Mouse (Mus musculus) urinary bladder, postnatal 36 days (tissue): ENCODE measurements around the gene Zfp618.
A peak's percentile ranks its signal among the peaks of the same experiment; 100 is the strongest.

ENCODE experiments used
- DNase-seq, 2 experiments: peaks; one replicate each; pipeline ENCODE4 v3.0.0; 2022; ENCODE audit warnings: low spot score in 2 of 2, mixed read lengths in 1 of 2

Zfp618 gene

GRCm38 (mm10) chr4:62998908-62999307, 33.5 kb downstream of the Zfp618 start:
- DNase-seq: no peak

- DNase-seq: no peak
These were observed 33.9 kb downstream of the Zfp618 start for GRCm38 (mm10) chr4:62999321-62999720.

GRCm38 (mm10) chr4:62999916-63000315, 34.5 kb downstream of the Zfp618 start:
- DNase-seq: no peak

GRCm38 (mm10) chr4:63000316-63001055, 35.1 kb downstream of the Zfp618 start:
- no peak for DNase-seq

- no peak for DNase-seq
These were observed 37.0 kb downstream of the Zfp618 start for GRCm38 (mm10) chr4:63002386-63002785.

GRCm38 (mm10) chr4:63004519-63004918, 39.1 kb downstream of the Zfp618 start:
- DNase-seq: no peak

GRCm38 (mm10) chr4:63005446-63006185, 40.2 kb downstream of the Zfp618 start:
- DNase-seq: no peak

GRCm38 (mm10) chr4:63006198-63007155, 41.1 kb downstream of the Zfp618 start:
- no peak for DNase-seq

GRCm38 (mm10) chr4:63008206-63008605, 42.8 kb downstream of the Zfp618 start:
- no peak for DNase-seq

GRCm38 (mm10) chr4:63008822-63009221, 43.4 kb downstream of the Zfp618 start:
- DNase-seq: no peak

- DNase-seq: no peak
These were observed 44.4 kb downstream of the Zfp618 start for GRCm38 (mm10) chr4:63009821-63010220.

GRCm38 (mm10) chr4:63010226-63010625, 44.9 kb downstream of the Zfp618 start:
- peak in 1 of 2 experiments; percentile 48 for DNase-seq

GRCm38 (mm10) chr4:63018616-63019015, 53.2 kb downstream of the Zfp618 start:
- no peak for DNase-seq

- no peak for DNase-seq
These were observed 54.1 kb downstream of the Zfp618 start for GRCm38 (mm10) chr4:63019428-63019858.

GRCm38 (mm10) chr4:63021034-63021700, 55.8 kb downstream of the Zfp618 start:
- DNase-seq: no peak

- DNase-seq: no peak
These were observed 58.1 kb downstream of the Zfp618 start for GRCm38 (mm10) chr4:63023465-63023864.

GRCm38 (mm10) chr4:63024098-63024497, 58.7 kb downstream of the Zfp618 start:
- no peak for DNase-seq

GRCm38 (mm10) chr4:63024734-63025256, 59.4 kb downstream of the Zfp618 start:
- no peak for DNase-seq

- no peak for DNase-seq
These were observed 59.9 kb downstream of the Zfp618 start for GRCm38 (mm10) chr4:63025306-63025705.

- DNase-seq: no peak
These were observed 60.9 kb downstream of the Zfp618 start for GRCm38 (mm10) chr4:63026286-63026685.

GRCm38 (mm10) chr4:63027451-63027850, 62.1 kb downstream of the Zfp618 start:
- no peak for DNase-seq
